Mouse (Mus musculus) heart, embryonic 10.5 days (tissue): ENCODE measurements around the gene Tmem102. TPM values are rescaled to one million over a fixed set of nuclear protein-coding genes. Genes with fewer than 3 reads are reported as not detected.

Source experiments
- DNase-seq: peaks from one replicate; pipeline ENCODE4 v3.0.0-alpha.2; 2017; ENCODE audit warnings: low spot score
- H3K27ac ChIP-seq: fragments of 300-500 bp; sonication (generic); 2 replicates; pipeline ENCODE4 v1.5.1; 2016; ENCODE audit warnings: mild to moderate bottlenecking
- H3K27me3 ChIP-seq: fragments of 300-500 bp; sonication (generic); 2 replicates; pipeline ENCODE4 v1.6.1; 2016; ENCODE audit warnings: mild to moderate bottlenecking; ENCODE audit not compliant: poor library complexity, insufficient read depth, severe bottlenecking
- H3K36me3 ChIP-seq: fragments of 300-500 bp; sonication (generic); 2 replicates; pipeline ENCODE4 v1.6.1; 2016; ENCODE audit warnings: mild to moderate bottlenecking, moderate library complexity
- H3K4me1 ChIP-seq: fragments of 300-500 bp; sonication (generic); 2 replicates; pipeline ENCODE4 v1.6.1; 2016; ENCODE audit warnings: mild to moderate bottlenecking
- H3K4me3 ChIP-seq: fragments of 300-500 bp; sonication (generic); 2 replicates; pipeline ENCODE4 v1.5.1; 2016; ENCODE audit warnings: mild to moderate bottlenecking, moderate library complexity
- H3K9me3 ChIP-seq: fragments of 300-500 bp; sonication (generic); 2 replicates; pipeline ENCODE4 v1.6.1; 2016; ENCODE audit warnings: mild to moderate bottlenecking, moderate library complexity
- whole genome bisulfite sequencing: fragments of 180-500 bp; shearing (Covaris S2); methylation state at CpG from one replicate; pipeline ENCODE4 v1.1.7; 2016; 5-methylcytosine and 5-hydroxymethylcytosine counted together
- polyA plus RNA-seq: library from polyadenylated mRNA; unstranded; fragments of >200 nt; fragmentation: Nextera tagmentation; extraction: Ambion mirVana; gene quantifications from 2 replicates; pipeline ENCODE4 v1.2.1, GENCODE M21; 2016

The Tmem102 gene
- polyA plus RNA-seq, 1 experiment from 2014 or later, result 1.8 TPM

DNA sequence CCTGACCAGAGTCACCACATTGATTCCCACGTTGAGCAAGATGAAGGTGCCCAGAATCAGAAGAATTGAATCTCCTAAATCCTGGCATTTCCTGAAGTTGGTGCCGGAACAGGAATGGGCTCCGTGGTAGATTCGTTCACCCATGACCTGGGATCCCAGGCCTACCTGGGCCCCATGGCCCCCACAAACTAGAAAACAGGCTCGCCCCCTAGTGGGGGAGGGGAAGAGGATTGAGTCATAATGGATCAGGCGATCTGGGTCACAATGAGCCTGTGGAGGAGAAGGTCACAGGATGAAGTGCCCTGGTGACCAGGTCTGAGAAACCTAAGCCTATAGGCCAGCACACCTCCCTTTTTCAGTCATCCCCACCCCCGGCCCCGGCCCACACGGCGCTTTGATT lies 9.7 kb upstream of the Tmem102 start, which contains the start of gene Gm39566:
Gene Gm39566, minus strand, starts transcription at position 144 of the 400 bp plus-strand sequence.
- H3K4me1 ChIP-seq, result no peaks in the 10 kb centered on the region
- DNase-seq, result no peak
- H3K9me3 ChIP-seq, result 0 out of 2 replicates have a peak, but pooled peaks cover 5% of the 10 kb centered on the region
- H3K27me3 ChIP-seq, result peaks cover 30% of the 10 kb centered on the region
- no peak within 1 kb of the TSS; the same call in 1 of the 2 replicates for H3K27ac ChIP-seq
- 53% methylated on average over 10 of the region's 10 CpGs for WGBS
- H3K36me3 ChIP-seq, result no peaks in the 10 kb centered on the region; the same call in 1 of the 2 replicates
- H3K4me3 ChIP-seq, result no peak within 1 kb of the TSS

GRCm38 (mm10) chr11:69810280-69810679 lies 4.9 kb upstream of the Tmem102 start:
- Histone ChIP-seq H3K36me3 (no peaks in the 10 kb centered on the region), H3K4me3 (no peak overlapping the region)
- DNase-seq, result no peak

GRCm38 (mm10) chr11:69807641-69808040 lies 2.2 kb upstream of the Tmem102 start:
- Histone ChIP-seq H3K36me3 (no peaks in the 10 kb centered on the region), H3K9me3 (0 out of 2 replicates have a peak, but pooled peaks cover 3% of the 10 kb centered on the region), H3K4me3 (no peak overlapping the region), H3K4me1 (peaks cover 29% of the 10 kb centered on the region), H3K27ac (no peak overlapping the region), H3K27me3 (peaks cover 57% of the 10 kb centered on the region)
- DNase-seq, result no peak
- WGBS, result 77% methylated on average over 2 of the region's 2 CpGs

More at GRCm38 (mm10) chr11:69810280-69810679, 4.9 kb upstream of the Tmem102 start:
- H3K4me1 ChIP-seq, result peaks cover 3% of the 10 kb centered on the region; the same call in 1 of the 2 replicates
- H3K27me3 ChIP-seq, result peaks cover 41% of the 10 kb centered on the region
- 0 out of 2 replicates have a peak, but pooled peaks cover 3% of the 10 kb centered on the region for H3K9me3 ChIP-seq
- H3K27ac ChIP-seq, result no peak overlapping the region

- Histone ChIP-seq H3K36me3 (no peaks in the 10 kb centered on the region), H3K27me3 (peaks cover 70% of the 10 kb centered on the region), H3K4me3 (no peak overlapping the region), H3K27ac (no peak overlapping the region), H3K4me1 (peaks cover 42% of the 10 kb centered on the region), H3K9me3 (0 out of 2 replicates have a peak, but pooled peaks cover 3% of the 10 kb centered on the region)
- 69% methylated on average over 4 of the region's 4 CpGs for WGBS
- no peak for DNase-seq
Measured at GRCm38 (mm10) chr11:69806378-69806777, 954 bp upstream of the Tmem102 start.

DNA sequence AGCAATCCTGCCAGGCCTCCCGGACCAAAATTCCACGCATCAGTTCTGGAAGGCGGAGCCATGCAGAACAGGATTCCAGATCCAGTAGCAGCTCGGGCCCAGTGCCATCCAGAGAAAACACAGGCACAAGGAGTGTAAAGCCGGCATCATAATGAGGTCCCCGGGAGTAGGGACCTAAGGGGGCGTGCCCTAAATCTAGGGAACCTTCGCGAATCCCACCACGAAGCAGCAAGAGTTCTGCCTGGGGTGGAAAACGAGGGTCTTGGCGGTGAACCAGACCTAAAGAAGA lies 828 bp downstream of the Tmem102 start:
- H3K27me3 ChIP-seq, result peaks cover 78% of the 10 kb centered on the region
- peaks cover 60% of the 10 kb centered on the region for H3K4me1 ChIP-seq
- no peaks in the 10 kb centered on the region for H3K36me3 ChIP-seq
- 6% methylated on average over 12 of the region's 12 CpGs for WGBS
- peak overlapping the region; percentile 71 for H3K4me3 ChIP-seq
- H3K9me3 ChIP-seq, result 0 out of 2 replicates have a peak, but pooled peaks cover 3% of the 10 kb centered on the region
- no peak overlapping the region for H3K27ac ChIP-seq
- DNase-seq, result no peak

- 0 out of 2 replicates have a peak, but pooled peaks cover 3% of the 10 kb centered on the region for H3K9me3 ChIP-seq
- H3K27ac ChIP-seq, result peak overlapping the region; percentile 83
- peak overlapping the region; percentile 71 for H3K4me3 ChIP-seq
- H3K36me3 ChIP-seq, result no peaks in the 10 kb centered on the region
- H3K27me3 ChIP-seq, result peaks cover 84% of the 10 kb centered on the region
- peak; percentile 91 for DNase-seq
- H3K4me1 ChIP-seq, result peaks cover 66% of the 10 kb centered on the region
- under 1% methylated on average over 60 of the region's 60 CpGs for WGBS
Measured at GRCm38 (mm10) chr11:69803786-69804651, 1.4 kb downstream of the Tmem102 start.

DNA sequence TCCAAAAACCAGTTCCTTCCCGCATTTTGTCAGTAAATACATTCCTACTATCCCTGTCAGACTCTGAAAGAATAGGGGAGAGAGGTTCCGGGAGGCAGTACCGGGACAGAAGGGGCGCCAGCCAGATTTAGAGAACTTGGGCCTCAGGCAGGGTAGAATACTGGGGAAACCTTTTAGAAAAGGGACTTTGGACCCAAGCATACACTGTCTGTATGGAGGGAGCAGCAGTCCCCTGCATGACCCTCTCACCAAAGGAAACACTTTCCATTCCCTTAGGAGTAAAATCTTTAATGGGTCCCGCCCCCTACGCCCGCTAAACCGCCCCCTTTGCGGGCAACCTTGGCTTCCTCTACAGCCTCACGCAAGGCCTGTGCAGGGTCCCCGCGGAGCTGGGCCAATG lies 2.1 kb downstream of the Tmem102 start:
- Histone ChIP-seq H3K27me3 (peaks cover 91% of the 10 kb centered on the region), H3K9me3 (0 out of 2 replicates have a peak, but pooled peaks cover 3% of the 10 kb centered on the region)
- WGBS, result 3% methylated on average over 12 of the region's 12 CpGs

DNA sequence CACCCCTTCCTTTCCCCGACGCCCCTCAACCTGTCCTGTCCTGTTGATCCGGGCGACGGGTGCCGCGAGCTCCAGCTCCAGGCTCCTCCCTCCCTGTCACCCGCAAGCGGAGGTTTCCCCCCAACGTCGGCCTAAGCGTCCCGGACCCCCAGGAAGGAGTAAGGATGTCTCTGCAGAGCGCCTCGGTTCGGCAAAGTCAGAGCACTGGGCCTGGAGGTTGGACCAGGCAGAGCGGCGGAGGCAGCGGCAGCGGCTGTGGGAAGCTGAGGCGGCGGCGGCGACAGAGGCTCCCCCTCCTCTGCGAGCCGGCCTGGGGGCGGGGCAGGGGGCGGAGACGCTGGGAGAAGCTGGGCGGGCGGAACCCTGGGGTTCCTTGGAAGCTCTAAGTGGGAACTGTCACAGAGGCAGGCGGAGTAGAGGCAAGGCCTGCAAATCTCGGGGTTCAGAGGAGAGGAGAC lies 2.7 kb downstream of the Tmem102 start:
- Histone ChIP-seq H3K4me3 (peak overlapping the region; percentile 71), H3K9me3 (0 out of 2 replicates have a peak, but pooled peaks cover 3% of the 10 kb centered on the region), H3K4me1 (peaks cover 71% of the 10 kb centered on the region), H3K27me3 (peaks cover 95% of the 10 kb centered on the region), H3K27ac (peak overlapping the region; percentile 81), H3K36me3 (no peaks in the 10 kb centered on the region)
- under 1% methylated on average over 33 of the region's 33 CpGs for WGBS
- DNase-seq, result peak; percentile 85

More for the DNA sequence above, 2.1 kb downstream of the Tmem102 start:
- peak overlapping the region; percentile 83 for H3K27ac ChIP-seq
- peaks cover 68% of the 10 kb centered on the region for H3K4me1 ChIP-seq
- peak overlapping the region; percentile 71 for H3K4me3 ChIP-seq
- H3K36me3 ChIP-seq, result no peaks in the 10 kb centered on the region
- no peak for DNase-seq

- Histone ChIP-seq H3K4me1 (peaks cover 71% of the 10 kb centered on the region), H3K27ac (peak within 1 kb of the TSS; percentile 94), H3K36me3 (no peaks in the 10 kb centered on the region), H3K4me3 (peak within 1 kb of the TSS; percentile 71), H3K9me3 (0 out of 2 replicates have a peak, but pooled peaks cover under 1% of the 10 kb centered on the region), H3K27me3 (peaks cover 96% of the 10 kb centered on the region)
- 2% methylated on average over 33 of the region's 33 CpGs for WGBS
- DNase-seq, result no peak
Measured at GRCm38 (mm10) chr11:69801379-69801977, 3.9 kb downstream of the Tmem102 start, which contains the start of gene Fgf11. Fgf11 (minus strand) TSS chr11:69801857.

DNA sequence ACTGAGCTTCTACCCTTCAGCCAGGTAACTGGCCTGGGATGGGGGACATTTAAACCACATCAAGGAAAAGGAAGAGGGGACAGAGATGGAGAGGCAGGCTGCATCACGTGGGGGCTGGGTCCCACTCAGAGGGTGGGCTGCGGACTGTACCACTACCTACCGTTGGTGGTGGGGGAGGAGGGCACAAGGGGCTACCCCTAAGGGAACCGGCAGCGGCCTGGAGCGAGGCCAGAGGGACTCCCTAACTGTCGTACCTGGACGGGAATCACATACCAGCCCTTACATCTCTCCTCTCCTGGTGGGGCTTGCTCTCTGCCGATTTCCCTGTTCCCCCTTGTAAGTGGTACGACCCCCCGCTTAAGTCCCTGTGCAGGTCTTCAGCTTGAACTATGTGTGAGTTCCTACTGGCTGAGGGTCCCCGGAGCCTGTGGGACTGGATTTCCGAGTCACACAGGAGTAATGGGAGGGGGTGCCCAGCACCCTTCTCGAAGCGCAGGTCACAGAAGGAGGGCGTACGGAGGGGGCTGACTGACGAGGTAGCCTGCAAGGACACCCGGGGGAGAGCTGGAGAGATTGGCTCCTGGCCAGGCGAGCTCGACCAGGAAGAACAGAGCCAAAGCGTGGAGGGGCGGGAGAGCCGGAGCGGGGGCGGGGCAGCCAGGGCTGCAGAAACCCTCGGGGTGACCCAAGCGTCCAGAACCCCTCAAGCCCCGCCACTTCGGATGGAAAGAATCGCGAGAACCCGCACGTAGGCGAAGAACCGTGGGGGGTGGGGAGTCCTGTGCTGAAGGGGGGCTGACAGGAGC lies 4.8 kb downstream of the Tmem102 start:
- Histone ChIP-seq H3K36me3 (no peaks in the 10 kb centered on the region), H3K4me3 (peak overlapping the region; percentile 71), H3K27ac (peak overlapping the region; percentile 94), H3K4me1 (peaks cover 76% of the 10 kb centered on the region), H3K9me3 (no peaks in the 10 kb centered on the region), H3K27me3 (peaks cover 90% of the 10 kb centered on the region)
- peak; percentile 88 for DNase-seq
- 1% methylated on average over 36 of the region's 36 CpGs for WGBS

DNA sequence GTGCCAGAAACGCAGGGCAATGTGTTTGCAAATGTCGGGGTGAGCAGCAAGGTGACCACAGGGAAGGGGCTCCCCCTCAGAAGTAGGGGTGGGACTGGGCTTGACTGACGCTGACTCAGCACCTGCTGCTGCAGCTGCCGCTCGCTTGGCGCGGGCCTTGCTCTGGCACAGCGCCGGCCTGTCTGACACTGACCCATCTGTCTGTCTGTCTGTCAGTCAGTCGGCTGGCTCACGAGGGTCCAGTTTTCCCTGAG lies 5.4 kb downstream of the Tmem102 start:
- WGBS, result 1% methylated on average over 11 of the region's 11 CpGs
- no peaks in the 10 kb centered on the region for H3K9me3 ChIP-seq
- H3K4me1 ChIP-seq, result peaks cover 73% of the 10 kb centered on the region
- H3K27ac ChIP-seq, result peak overlapping the region; percentile 94
- no peak for DNase-seq
- H3K36me3 ChIP-seq, result no peaks in the 10 kb centered on the region
- peaks cover 85% of the 10 kb centered on the region for H3K27me3 ChIP-seq
- H3K4me3 ChIP-seq, result peak overlapping the region; percentile 71

DNA sequence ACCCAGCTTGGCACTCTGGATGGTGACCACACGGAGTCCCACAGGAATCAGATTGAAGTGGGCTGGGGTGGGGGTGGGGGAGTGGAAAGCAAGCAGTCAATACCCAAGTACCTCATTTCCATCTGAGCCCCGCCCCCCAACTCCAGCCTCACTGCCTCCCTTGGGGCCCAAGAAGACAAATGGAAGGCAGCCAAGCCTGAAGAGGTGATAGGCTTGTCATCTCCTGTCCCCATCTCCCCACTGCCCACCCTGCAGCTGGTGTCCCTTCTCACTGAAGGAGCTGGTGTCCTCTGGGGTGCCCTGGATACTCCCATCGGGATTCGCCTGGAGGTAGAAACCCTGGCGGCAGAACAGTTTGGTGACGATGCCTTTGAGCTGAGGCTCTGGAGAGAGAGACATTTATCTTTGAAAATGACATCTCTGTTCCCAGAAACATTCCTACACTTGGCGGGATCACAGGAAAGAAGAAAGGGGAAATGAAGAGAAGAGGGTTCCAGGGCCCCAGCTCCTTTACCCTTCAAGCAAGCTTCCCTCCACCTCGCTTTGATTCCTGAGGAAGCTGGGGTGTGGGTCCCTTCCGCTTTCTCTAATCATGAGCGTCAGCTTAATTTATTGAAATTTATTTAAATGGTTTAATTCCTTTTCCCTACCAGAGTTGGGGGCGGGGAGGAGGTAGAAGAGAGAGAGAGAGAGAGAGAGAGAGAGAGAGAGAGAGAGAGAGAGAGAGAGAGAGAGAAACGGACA lies 5.9 kb downstream of the Tmem102 start:
- WGBS, result 23% methylated on average over 11 of the region's 12 CpGs
- peak overlapping the region; percentile 94 for H3K27ac ChIP-seq
- no peaks in the 10 kb centered on the region for H3K9me3 ChIP-seq
- peaks cover 68% of the 10 kb centered on the region for H3K4me1 ChIP-seq
- H3K36me3 ChIP-seq, result no peaks in the 10 kb centered on the region
- H3K27me3 ChIP-seq, result peaks cover 80% of the 10 kb centered on the region
- no peak for DNase-seq
- H3K4me3 ChIP-seq, result peak overlapping the region; percentile 71
